Mouse (Mus musculus): Measurements from ENCODE around the gene Sp6. TPM values are rescaled to one million over a fixed set of nuclear protein-coding genes. Genes with fewer than 3 reads are reported as not detected.

Sp6 gene
- polyA plus RNA-seq, 1 experiment from 2014 or later: not detected

DNA sequence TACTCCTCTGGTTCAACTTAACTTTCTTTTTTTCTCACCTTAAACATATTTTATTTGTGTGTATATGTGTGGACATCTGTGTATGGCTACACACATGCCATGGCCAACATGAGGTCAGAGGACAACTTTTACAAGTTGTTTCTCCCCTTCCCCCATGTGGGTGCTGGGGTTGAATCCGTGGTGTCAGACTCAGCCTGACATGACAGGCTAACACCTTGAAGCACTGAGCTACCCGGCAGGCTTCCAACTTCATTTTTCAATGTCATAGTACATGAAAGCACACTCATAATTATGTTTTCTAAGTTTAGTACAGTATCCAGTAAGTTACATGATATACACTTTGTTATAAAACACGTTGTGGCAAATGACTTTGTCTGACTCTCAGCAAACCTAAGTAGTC, 42.9 kb upstream of the Sp6 start:
- H3K4me3 ChIP-seq (ENCODE audit: low read depth, low read length): no peak overlapping the region
- 57% methylated on average over 3 of the region's 3 CpGs for WGBS
- H3K27ac ChIP-seq (ENCODE audit: low read depth): peak overlapping the region; percentile 68; the same call in 1 of the 2 replicates
- DNase-seq (ENCODE audit: low spot score): no peak
- H3K4me1 ChIP-seq (replicated peaks; ENCODE audit: control insufficient read depth, insufficient read depth, low read length): peaks cover 23% of the 10 kb centered on the region
- H3K27me3 ChIP-seq (replicated peaks; ENCODE audit: control insufficient read depth, insufficient read depth, low read length): no peaks in the 10 kb centered on the region
- no peaks in the 10 kb centered on the region for H3K9me3 ChIP-seq (ENCODE audit: control insufficient read depth, low read length)
- H3K36me3 ChIP-seq (ENCODE audit: control insufficient read depth, insufficient read depth, low read length): no peaks in the 10 kb centered on the region
- no peak for ATAC-seq (replicated peaks; ENCODE audit: low FRiP score, low TSS enrichment, low read depth)
- no peak overlapping the region for H3K9ac ChIP-seq (ENCODE audit: low read length)
- H3K4me2 ChIP-seq (ENCODE audit: low read length): no peak overlapping the region

DNA sequence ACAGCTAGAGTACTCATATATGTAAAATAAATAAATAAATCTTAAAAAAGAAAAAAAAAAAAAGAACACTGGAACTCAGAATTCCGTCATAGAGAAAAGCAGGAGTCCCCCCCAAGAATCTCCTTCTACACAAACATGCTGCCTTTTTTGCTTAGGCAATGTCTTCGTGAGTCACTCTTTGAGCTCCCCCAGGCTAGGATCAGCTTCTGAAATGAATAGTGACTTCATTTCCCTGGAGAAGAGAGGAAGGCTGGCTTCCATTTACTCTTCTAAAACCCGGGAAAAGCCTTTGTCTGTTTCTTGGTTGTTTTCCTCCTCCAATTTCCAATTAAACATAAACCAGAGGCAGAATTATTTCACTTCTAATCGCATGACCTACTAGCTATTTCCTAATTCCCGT, 40.3 kb upstream of the Sp6 start:
- H3K9ac ChIP-seq (ENCODE audit: low read length): no peak overlapping the region
- no peak overlapping the region for H3K27ac ChIP-seq (ENCODE audit: low read depth)
- DNase-seq (ENCODE audit: low spot score) (no peak), ATAC-seq (replicated peaks; ENCODE audit: low FRiP score, low TSS enrichment, low read depth) (no peak)
- peaks cover 32% of the 10 kb centered on the region for H3K4me1 ChIP-seq (replicated peaks; ENCODE audit: control insufficient read depth, insufficient read depth, low read length)
- no peaks in the 10 kb centered on the region for H3K27me3 ChIP-seq (replicated peaks; ENCODE audit: control insufficient read depth, insufficient read depth, low read length)
- H3K4me2 ChIP-seq (ENCODE audit: low read length): no peak overlapping the region
- H3K36me3 ChIP-seq (ENCODE audit: control insufficient read depth, insufficient read depth, low read length): no peaks in the 10 kb centered on the region
- 80% methylated on average over 5 of the region's 5 CpGs for WGBS
- no peak overlapping the region for H3K4me3 ChIP-seq (ENCODE audit: low read depth, low read length)
- no peaks in the 10 kb centered on the region for H3K9me3 ChIP-seq (ENCODE audit: control insufficient read depth, low read length)

DNA sequence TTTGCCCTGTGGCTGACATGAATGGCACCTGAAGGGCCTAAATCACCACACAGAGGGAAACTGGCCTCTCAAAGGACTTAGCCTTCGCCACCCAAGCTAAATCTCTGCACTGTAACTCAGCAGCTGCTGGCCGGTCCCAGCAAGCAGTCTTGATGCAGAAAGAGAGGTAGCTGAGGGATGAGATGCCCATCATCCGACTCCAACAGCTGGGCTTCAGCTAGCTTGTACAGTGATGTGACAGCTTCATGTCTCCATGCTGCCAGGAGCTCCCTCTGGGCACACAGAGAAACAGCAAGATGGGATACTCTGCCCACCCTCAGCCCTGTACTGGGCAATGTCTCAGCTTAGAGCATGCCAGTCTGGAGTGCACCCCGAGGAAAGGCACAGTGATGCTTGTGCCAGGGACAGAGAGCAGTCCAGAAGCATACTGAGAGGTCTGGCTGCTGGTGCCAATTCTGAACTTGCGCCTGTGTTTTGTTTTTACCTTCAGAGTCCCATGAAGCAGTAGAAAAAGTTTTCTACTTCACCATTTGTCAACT, 39.7 kb upstream of the Sp6 start:
- H3K4me3 ChIP-seq (ENCODE audit: low read depth, low read length): no peak overlapping the region
- H3K9me3 ChIP-seq (ENCODE audit: control insufficient read depth, low read length): no peaks in the 10 kb centered on the region
- no peak overlapping the region for H3K4me2 ChIP-seq (ENCODE audit: low read length)
- no peak overlapping the region for H3K9ac ChIP-seq (ENCODE audit: low read length)
- no peaks in the 10 kb centered on the region for H3K36me3 ChIP-seq (ENCODE audit: control insufficient read depth, insufficient read depth, low read length)
- no peak overlapping the region for H3K27ac ChIP-seq (ENCODE audit: low read depth)
- H3K27me3 ChIP-seq (replicated peaks; ENCODE audit: control insufficient read depth, insufficient read depth, low read length): no peaks in the 10 kb centered on the region
- peaks cover 33% of the 10 kb centered on the region for H3K4me1 ChIP-seq (replicated peaks; ENCODE audit: control insufficient read depth, insufficient read depth, low read length)
- WGBS: 92% methylated on average over 5 of the region's 5 CpGs
- DNase-seq (ENCODE audit: low spot score) (no peak), ATAC-seq (replicated peaks; ENCODE audit: low FRiP score, low TSS enrichment, low read depth) (no peak)

DNA sequence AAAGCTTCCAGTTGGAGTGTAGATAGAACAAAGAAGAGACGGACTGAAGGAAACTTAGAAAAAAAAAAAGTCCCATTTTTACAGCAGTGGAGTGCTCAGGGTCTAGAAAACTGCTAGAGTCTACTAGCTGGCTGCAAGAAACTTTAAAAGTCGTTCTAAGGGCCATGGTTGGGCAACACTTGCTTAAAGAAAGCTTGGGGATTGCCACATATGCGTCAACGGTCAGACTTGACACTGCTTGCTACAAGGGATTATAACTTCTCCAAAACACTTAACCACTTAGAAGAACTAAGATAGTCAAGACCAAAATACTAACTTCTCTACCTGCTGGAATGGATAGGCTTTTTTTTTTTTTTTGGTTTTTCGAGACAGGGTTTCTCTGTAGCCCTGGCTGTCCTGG, 38.4 kb upstream of the Sp6 start:
- Histone ChIP-seq H3K4me2 (ENCODE audit: low read length) (no peak overlapping the region), H3K36me3 (ENCODE audit: control insufficient read depth, insufficient read depth, low read length) (no peaks in the 10 kb centered on the region), H3K9ac (ENCODE audit: low read length) (no peak overlapping the region), H3K27me3 (replicated peaks; ENCODE audit: control insufficient read depth, insufficient read depth, low read length) (no peaks in the 10 kb centered on the region), H3K27ac (ENCODE audit: low read depth) (no peak overlapping the region), H3K9me3 (ENCODE audit: control insufficient read depth, low read length) (no peaks in the 10 kb centered on the region), H3K4me3 (ENCODE audit: low read depth, low read length) (no peak overlapping the region), H3K4me1 (replicated peaks; ENCODE audit: control insufficient read depth, insufficient read depth, low read length) (peaks cover 22% of the 10 kb centered on the region)
- DNase-seq (ENCODE audit: low spot score) (no peak), ATAC-seq (replicated peaks; ENCODE audit: low FRiP score, low TSS enrichment, low read depth) (no peak)
- 84% methylated on average over 5 of the region's 5 CpGs for WGBS

DNA sequence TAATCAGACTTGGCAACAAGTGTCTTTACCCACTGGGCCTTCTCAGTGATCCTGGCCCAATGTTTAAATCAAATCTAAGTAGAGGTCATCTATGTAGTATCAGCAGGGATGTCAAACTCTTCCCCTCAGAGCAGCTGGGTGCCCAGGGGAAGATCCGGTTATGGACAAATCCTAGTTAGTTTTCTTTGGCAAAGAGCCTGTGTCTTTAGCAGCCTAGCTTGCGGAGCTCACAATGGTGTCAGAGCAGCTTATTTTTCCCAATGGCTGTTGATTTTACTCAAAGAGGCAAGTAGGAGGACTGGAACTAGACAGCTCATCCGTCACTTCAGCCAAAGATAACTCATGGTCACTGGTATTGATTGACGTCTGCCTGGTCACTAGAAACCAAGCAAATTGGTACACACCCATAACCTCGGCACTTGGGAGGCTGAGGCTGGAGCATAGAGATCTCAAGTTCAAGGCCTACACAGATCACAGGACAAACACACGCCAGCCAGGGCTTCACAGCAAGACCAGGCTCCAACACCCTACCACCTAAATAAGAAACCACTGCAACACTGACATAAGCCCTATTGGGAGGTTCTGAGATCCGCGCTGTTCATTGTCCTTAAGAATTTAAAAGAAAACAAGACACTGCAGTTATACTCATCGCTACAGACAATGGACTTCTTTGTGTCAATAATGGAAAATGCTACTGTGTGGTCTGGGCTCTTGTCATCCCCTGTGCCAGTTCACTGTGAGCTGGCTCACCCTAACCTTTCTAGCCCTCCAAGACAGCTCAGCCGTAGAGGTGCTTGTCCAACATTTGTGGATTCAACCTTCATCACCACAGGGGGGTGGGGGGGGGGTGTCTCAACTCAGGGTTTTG, 37.4 kb upstream of the Sp6 start:
- DNase-seq (ENCODE audit: low spot score): no peak
- Histone ChIP-seq H3K4me2 (ENCODE audit: low read length) (peak overlapping the region; percentile 79), H3K9ac (ENCODE audit: low read length) (peak overlapping the region; percentile 92; the same call in 1 of the 2 replicates), H3K27ac (ENCODE audit: low read depth) (no peak overlapping the region), H3K27me3 (replicated peaks; ENCODE audit: control insufficient read depth, insufficient read depth, low read length) (no peaks in the 10 kb centered on the region), H3K4me1 (replicated peaks; ENCODE audit: control insufficient read depth, insufficient read depth, low read length) (peaks cover 15% of the 10 kb centered on the region), H3K36me3 (ENCODE audit: control insufficient read depth, insufficient read depth, low read length) (no peaks in the 10 kb centered on the region), H3K4me3 (ENCODE audit: low read depth, low read length) (no peak overlapping the region; the same call in 1 of the 2 replicates), H3K9me3 (ENCODE audit: control insufficient read depth, low read length) (no peaks in the 10 kb centered on the region)
- ATAC-seq (replicated peaks; ENCODE audit: low FRiP score, low TSS enrichment, low read depth): no peak
- 86% methylated on average over 10 of the region's 10 CpGs for WGBS

DNA sequence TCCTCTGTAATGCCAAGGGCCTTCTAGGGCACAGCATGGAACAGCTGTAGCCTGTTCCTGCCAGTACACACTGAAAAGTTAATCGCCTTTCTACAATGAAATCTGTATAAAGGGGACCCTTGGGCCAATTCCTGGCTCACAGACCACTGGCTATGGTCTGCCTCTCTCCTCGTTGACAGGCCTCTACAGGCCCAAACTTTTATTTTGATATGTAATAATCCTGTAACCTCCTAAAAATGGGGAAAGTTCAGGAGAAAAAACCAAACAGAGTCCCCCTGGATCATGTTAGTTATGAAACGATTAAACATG, 36.9 kb upstream of the Sp6 start:
- WGBS: 47% methylated on average over 3 of the region's 3 CpGs
- Histone ChIP-seq H3K9me3 (ENCODE audit: control insufficient read depth, low read length) (no peaks in the 10 kb centered on the region), H3K27ac (ENCODE audit: low read depth) (peak overlapping the region; percentile 95), H3K4me3 (ENCODE audit: low read depth, low read length) (peak overlapping the region; percentile 95), H3K4me2 (ENCODE audit: low read length) (peak overlapping the region; percentile 79), H3K9ac (ENCODE audit: low read length) (peak overlapping the region; percentile 92), H3K36me3 (ENCODE audit: control insufficient read depth, insufficient read depth, low read length) (no peaks in the 10 kb centered on the region), H3K4me1 (replicated peaks; ENCODE audit: control insufficient read depth, insufficient read depth, low read length) (peaks cover 15% of the 10 kb centered on the region), H3K27me3 (replicated peaks; ENCODE audit: control insufficient read depth, insufficient read depth, low read length) (no peaks in the 10 kb centered on the region)
- DNase-seq (ENCODE audit: low spot score): no peak
- ATAC-seq (replicated peaks; ENCODE audit: low FRiP score, low TSS enrichment, low read depth): no peak

DNA sequence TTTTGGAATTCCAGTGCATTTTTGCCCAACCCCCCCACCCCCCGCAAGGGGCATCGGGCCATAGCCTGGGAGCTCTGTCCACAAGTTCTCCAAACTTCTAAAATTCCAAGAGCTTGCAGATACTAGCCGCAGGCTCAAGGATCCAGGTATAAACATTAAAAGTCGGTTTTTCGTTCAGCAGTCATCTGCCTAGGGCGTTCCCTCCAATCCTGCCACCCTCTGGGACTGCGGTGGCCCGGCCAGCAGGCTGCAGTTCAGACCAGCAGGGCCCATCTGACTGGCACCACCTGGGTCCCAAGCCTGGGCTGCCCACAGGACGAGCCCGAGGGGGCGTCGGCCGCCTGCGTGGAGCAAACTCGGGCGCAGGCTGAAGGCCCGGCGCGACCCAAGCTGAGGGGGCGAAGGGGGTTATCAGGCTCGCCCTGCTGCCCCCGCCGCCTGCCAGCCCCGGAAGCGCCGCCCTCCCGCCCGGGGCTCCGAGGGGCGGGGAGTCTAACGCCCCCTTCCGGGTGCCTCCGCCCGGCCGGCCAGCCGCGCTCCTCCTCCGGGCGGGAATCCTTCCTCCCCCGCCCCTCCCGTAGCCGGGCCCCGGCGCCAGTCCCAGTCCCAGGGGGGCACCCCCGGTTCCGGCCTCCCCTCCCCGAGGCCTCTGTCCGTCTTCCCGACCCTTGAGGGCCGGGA, 36.1 kb upstream of the Sp6 start:
- no peaks in the 10 kb centered on the region for H3K9me3 ChIP-seq (ENCODE audit: control insufficient read depth, low read length)
- peak overlapping the region; percentile 95 for H3K4me3 ChIP-seq (ENCODE audit: low read depth, low read length)
- ATAC-seq (replicated peaks; ENCODE audit: low FRiP score, low TSS enrichment, low read depth) (peak; percentile 76), DNase-seq (ENCODE audit: low spot score) (no peak)
- peak overlapping the region; percentile 92 for H3K9ac ChIP-seq (ENCODE audit: low read length)
- under 1% methylated on average over 44 of the region's 50 CpGs for WGBS
- H3K36me3 ChIP-seq (ENCODE audit: control insufficient read depth, insufficient read depth, low read length): no peaks in the 10 kb centered on the region
- H3K27ac ChIP-seq (ENCODE audit: low read depth): peak overlapping the region; percentile 95
- H3K4me2 ChIP-seq (ENCODE audit: low read length): peak overlapping the region; percentile 79
- no peaks in the 10 kb centered on the region for H3K27me3 ChIP-seq (replicated peaks; ENCODE audit: control insufficient read depth, insufficient read depth, low read length)
- H3K4me1 ChIP-seq (replicated peaks; ENCODE audit: control insufficient read depth, insufficient read depth, low read length): peaks cover 15% of the 10 kb centered on the region

DNA sequence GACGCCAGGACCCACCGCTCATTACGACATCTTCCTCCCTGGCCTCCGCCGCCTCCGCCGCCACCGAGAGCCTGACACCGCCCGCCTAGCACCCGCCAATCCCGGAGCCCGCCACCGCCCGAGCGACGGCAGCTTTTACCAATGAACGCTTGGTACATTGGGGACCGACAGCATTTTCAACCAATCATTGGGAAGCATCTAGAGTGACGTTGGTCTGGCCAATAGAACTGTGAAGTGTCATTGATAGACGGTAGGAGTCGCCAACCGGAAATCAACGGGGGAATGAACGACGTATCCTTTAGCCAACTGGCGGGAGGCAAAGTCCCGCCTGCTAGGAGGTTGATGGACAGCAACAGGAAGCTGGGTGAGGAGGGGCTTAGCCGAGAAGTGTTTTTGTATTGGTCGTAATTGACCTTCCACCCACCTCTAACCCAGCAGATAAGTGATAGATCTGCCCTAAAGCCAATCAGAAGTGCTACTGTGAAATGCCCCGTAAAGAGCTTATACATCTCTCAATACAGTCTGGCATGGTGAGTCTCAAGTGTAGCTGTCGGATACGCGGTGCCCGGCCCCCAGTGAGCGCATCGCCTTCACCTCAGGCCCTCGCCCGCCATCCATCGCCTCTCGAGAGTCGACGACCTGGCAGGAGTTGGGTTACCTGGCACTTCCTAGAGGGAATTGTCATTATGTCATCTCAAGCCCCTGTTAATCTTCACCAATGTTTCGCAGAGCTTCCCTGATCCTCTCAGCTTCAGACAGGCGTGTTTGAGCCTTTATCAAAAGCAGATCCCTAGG, 35.4 kb upstream of the Sp6 start:
- Histone ChIP-seq H3K4me1 (replicated peaks; ENCODE audit: control insufficient read depth, insufficient read depth, low read length) (peaks cover 15% of the 10 kb centered on the region), H3K4me3 (ENCODE audit: low read depth, low read length) (peak overlapping the region; percentile 95), H3K36me3 (ENCODE audit: control insufficient read depth, insufficient read depth, low read length) (no peaks in the 10 kb centered on the region), H3K9ac (ENCODE audit: low read length) (peak overlapping the region; percentile 92), H3K27me3 (replicated peaks; ENCODE audit: control insufficient read depth, insufficient read depth, low read length) (no peaks in the 10 kb centered on the region), H3K9me3 (ENCODE audit: control insufficient read depth, low read length) (no peaks in the 10 kb centered on the region), H3K4me2 (ENCODE audit: low read length) (peak overlapping the region; percentile 84), H3K27ac (ENCODE audit: low read depth) (peak overlapping the region; percentile 95)
- DNase-seq (ENCODE audit: low spot score): peak; percentile 98
- WGBS: under 1% methylated on average over 45 of the region's 45 CpGs
- peak; percentile 95 for ATAC-seq (replicated peaks; ENCODE audit: low FRiP score, low TSS enrichment, low read depth)
